Mouse (Mus musculus): ENCODE data around the gene Tpmt. TPM values are rescaled to one million over a fixed set of nuclear protein-coding genes. Genes with fewer than 3 reads are reported as not detected.

Tpmt gene
- total RNA-seq, 2 experiments from 2014 or later = 2.7 to 3.3 TPM

DNA sequence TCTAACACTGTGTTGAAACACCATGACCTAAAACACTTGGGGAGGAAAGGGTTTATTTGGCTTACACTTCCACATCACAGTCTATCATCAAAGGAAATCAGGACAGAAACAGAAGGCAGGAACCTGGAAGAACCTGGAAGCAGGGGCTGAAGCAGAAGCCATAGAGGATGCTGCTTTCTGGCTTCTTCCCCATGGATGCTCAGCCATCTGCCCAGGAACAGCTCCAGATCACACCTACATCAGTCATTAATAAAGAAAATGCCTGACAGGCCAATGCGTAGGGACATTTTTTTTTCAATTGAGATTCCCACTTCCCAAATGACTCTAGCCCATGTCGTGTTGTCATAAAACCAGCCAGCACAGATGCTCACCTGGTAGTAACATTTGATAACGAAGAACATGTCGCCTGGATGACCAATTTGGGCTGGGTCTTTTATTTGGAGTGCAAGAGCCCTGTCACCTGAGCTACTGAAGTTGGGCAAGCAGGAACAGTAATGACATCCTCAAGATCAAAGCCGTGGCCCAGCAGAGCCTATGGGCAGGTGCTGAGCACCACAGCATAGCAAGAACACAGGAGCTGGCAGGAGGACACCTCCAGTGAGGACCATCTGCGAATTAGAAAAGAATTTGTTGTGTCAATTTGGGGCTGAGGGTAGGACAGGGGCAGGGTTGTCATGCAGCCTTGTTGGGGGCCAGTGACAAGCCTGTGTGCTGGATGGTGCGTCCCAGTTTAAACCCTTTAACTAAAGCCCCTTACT lies 51.8 kb downstream of the Tpmt start:
- intact Hi-C loops (cut with DNase I) = no loop called here
- H3K4me3 ChIP-seq = no peak overlapping the region
- no peak for DNase-seq
- TF ChIP-seq CTCF (IDR thresholded peaks at IDR 0.05) = no peak
- no peak overlapping the region for H3K27ac ChIP-seq

DNA sequence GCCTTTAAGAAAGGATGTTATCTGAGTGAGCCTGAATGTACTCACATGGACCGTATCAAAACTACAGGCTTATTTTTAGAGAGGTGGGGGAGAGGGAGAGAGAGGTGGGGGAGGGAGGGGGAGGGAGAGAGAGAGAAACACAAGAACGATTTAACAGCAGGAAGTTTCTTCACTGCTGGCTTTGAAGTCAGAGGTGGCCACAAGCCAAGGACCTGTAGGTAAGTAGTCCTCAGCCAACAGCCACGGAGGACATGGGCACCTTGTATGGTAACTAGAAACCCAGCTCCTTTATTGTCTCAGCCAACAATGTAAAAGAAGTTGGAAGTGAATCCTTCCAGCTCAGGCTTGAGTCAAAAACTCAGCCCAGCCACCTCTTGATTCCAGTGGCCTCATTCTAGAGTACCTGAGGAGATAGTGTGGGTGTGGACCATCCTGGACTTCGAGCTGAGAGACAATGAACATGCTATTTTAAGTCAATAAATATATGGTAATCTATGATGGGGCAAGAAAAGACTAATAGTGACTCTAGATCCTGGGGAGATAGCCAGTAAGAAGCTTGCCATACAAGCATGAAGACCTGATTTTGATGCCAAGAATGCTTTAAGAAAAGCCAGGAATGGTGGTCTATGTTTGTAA lies 54.0 kb downstream of the Tpmt start:
- Histone ChIP-seq H3K27ac (no peak overlapping the region), H3K4me3 (no peak overlapping the region)
- intact Hi-C loops (cut with DNase I) = no loop called here
- TF ChIP-seq CTCF (IDR thresholded peaks at IDR 0.05) = no peak
- DNase-seq = no peak

DNA sequence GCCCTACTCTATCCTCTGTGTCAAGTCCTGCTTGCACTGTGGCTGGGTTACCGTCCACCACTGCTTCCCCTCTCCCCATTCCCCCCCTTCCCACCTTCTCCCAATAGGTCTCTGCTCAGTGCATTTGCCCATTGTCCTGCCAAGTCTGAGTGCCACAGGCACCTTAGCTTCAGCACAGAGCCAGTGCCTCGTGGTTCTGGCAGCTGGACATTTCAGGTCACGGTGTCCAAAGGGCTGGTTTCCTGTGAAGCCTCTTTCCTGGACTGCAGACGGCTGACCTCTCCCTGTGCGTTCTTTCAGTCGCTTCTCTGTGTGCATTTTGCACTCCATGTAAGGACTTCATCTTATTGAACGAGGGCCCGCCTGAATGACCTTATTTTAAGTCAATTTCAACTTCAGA lies 56.6 kb downstream of the Tpmt start:
- Histone ChIP-seq H3K4me3 (no peak overlapping the region), H3K27ac (no peak overlapping the region)
- DNase-seq = no peak
- intact Hi-C loops (cut with DNase I) = no loop called here
- TF ChIP-seq CTCF (IDR thresholded peaks at IDR 0.05) = no peak

DNA sequence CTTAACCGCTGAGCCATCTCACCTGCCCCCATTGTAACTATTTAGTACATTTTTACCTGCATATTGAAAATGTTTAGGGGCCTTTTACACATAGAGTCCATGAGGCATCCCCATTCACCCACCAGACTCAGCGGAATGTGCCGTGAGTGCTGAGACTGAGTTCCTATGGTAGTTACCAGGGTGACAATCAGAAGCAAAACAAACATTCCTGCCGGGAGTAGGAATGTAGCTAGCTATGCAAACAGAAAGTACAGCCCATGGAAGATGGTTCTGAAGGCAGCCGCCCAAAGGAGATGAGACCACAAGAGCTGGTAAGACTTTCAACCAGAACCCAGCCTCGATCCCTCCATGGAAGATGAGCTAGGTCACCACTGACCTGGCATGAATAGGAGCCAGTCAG lies 58.3 kb downstream of the Tpmt start:
- intact Hi-C loops (cut with DNase I) = no loop called here
- no peak for TF ChIP-seq CTCF (IDR thresholded peaks at IDR 0.05)
- Histone ChIP-seq H3K4me3 (no peak overlapping the region), H3K27ac (no peak overlapping the region)
- no peak for DNase-seq

DNA sequence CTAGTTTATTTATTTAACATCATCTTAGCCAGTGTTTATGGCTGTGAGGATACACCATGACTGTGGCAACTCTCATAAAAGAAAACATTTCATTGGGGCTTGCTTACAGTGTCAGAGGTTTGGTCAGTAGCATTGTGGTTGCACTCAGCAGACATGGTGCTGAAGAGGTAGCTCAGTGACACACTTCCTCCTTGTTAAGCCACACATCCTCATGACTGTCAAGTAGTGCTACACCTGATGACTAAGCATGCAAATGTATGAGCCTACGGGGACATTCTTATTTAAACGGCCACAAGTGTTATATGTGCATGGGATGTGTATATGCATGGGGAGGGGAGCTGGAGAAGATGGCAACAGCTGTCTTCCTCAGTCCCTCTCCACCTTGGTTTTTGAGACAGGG lies 60.7 kb downstream of the Tpmt start:
- Histone ChIP-seq H3K27ac (no peak overlapping the region), H3K4me3 (no peak overlapping the region)
- TF ChIP-seq CTCF (IDR thresholded peaks at IDR 0.05) = no peak
- intact Hi-C loops (cut with DNase I) = no loop called here
- DNase-seq = no peak

DNA sequence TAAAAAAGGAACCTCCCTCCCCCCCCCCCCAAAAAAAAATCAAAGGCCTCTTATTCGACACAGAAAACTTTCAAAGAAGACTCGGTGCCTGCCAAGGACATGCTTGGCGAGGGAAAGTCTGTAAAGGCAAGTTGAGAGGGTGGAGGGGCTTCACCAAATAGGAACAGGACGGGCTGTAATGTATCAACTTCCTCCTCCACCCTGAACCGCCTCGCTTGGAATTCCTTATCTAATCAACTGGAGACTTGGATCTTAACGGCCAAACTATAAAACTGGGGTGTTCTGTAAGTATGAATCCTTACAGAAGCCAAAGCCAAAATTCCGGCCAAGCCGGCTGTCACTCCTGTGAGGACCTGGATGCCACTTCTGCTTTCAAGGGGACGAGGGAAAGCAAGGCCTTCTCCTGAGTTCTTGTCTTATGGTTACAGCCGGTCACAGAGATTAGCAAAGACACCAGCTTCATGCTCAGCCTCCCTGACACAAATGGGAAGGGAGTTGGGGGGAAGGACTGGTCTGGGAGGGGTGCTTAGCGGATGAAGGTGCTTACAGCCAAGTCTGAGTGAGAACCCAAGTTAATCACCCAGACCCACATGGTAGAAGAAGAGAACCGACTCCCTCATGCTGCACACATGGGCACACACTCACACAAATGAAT lies 64.6 kb downstream of the Tpmt start:
- TF ChIP-seq CTCF (IDR thresholded peaks at IDR 0.05) = no peak
- Histone ChIP-seq H3K27ac (peak overlapping the region; percentile 68), H3K4me3 (no peak overlapping the region)
- intact Hi-C loops (cut with DNase I) = no loop called here
- DNase-seq = peak; percentile 25

DNA sequence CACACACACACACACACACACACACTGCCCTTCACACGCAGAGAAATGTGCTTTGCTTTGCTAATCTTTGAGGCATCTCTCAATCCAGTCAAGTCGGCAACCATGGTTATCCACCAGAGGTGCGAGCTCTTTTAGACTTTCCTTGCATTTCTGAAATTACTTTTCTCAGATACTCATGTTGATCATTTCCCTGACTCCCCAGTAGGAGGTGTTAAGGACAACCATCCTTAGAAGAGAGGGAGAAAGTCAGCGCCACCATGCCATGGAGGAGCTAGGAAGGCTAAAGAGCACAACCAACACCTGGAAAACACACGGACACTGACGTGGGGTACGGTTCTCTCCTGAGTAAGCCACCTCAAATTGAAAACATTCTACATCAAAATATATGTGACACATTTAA lies 68.0 kb downstream of the Tpmt start:
- H3K4me3 ChIP-seq = no peak overlapping the region
- DNase-seq = no peak
- peak; percentile 8; the same call in 1 of the 2 replicates for TF ChIP-seq CTCF (IDR thresholded peaks at IDR 0.05)
- intact Hi-C loops (cut with DNase I) = no loop called here
- no peak overlapping the region for H3K27ac ChIP-seq

DNA sequence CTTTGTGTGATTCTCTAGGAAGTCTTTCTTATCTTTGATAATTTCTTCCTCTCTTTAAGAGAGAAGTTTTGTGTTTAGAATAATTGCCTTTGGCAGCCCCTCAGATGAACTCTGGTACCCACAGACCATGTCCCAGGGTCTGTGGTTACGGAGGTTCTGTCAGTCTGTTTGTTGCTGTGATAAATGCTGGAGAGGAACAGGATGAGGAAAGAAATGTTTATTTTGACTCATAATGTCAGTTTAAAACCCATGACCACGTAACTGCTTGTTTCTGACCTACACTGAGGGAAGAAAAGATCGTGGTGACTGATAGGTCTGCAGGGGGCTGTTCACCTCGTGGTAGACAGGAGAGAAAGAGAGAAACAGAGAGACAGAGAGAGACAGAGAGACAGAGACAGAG lies 68.6 kb downstream of the Tpmt start:
- DNase-seq = no peak
- Histone ChIP-seq H3K4me3 (no peak overlapping the region), H3K27ac (peak overlapping the region; percentile 20; the same call in 1 of the 2 replicates)
- intact Hi-C loops (cut with DNase I) = no loop called here
- no peak for TF ChIP-seq CTCF (IDR thresholded peaks at IDR 0.05)

DNA sequence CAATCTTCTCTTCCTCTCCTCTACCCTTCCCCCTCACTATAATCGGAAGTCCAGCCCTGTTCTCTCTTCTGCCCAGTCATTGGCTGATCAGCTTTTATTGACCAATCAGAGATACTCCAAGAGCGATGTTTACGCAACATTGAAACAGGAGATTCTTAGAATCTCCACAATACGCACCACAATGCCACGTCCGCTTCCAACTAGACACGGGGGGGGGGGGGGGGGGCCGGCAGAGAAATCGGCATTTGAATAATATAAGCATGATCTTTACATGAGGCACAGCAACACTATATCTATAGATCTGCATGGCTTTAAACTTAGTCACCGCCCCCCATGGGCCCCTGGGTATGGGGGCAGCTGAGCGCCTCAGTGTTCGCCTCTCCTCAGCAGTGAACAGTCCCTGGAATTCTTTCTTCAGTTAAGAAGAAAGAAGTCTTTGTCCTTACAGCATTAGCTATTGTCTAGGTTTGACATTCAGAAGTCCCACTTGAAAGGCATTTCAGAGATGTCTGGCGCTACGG lies 69.4 kb downstream of the Tpmt start:
- Histone ChIP-seq H3K27ac (no peak overlapping the region), H3K4me3 (no peak overlapping the region)
- TF ChIP-seq CTCF (IDR thresholded peaks at IDR 0.05) = no peak
- intact Hi-C loops (cut with DNase I) = no loop called here
- no peak for DNase-seq

Other genes starting within 250 kb of the Tpmt start
- 10 to 100 TPM; 90.6 to 92.3 TPM for gene Kif13a, start 114.9 kb downstream of the Tpmt start, total RNA-seq (2021)
- 1 to 10 TPM; 4.5 to 5.4 TPM for gene Nhlrc1, start 29.9 kb downstream of the Tpmt start, total RNA-seq (2021)
- gene Kdm1b, start 1.2 kb downstream of the Tpmt start, total RNA-seq (2021) = 1 to 10 TPM; 7.0 to 8.3 TPM
- 10 to 100 TPM; 34.8 to 35.4 TPM for gene Dek, start 61.5 kb upstream of the Tpmt start, total RNA-seq (2021)
- gene Rnf144b, start 77.9 kb upstream of the Tpmt start, total RNA-seq (2021) = 10 to 100 TPM; 24.0 to 25.9 TPM